Mouse (Mus musculus) forebrain, embryonic 13.5 days (tissue): ENCODE measurements around the gene 4931428L18Rik. TPM values are rescaled to one million over a fixed set of nuclear protein-coding genes. Genes with fewer than 3 reads are reported as not detected.

Source experiments
- ATAC-seq: fragments of 200-750 bp; cut with Nextera tagmentation; 2 replicates; pipeline ENCODE4 v1.8.0; 2017
- H3K27ac ChIP-seq: fragments of 300-500 bp; sonication (generic); 2 replicates; pipeline ENCODE4 v1.5.1; 2015; ENCODE audit warnings: inconsistent platforms, mild to moderate bottlenecking, moderate library complexity
- H3K27me3 ChIP-seq: fragments of 300-500 bp; sonication (generic); 2 replicates; pipeline ENCODE4 v1.6.1; 2015; ENCODE audit warnings: mild to moderate bottlenecking, inconsistent platforms
- H3K36me3 ChIP-seq: fragments of 300-500 bp; sonication (generic); 2 replicates; pipeline ENCODE4 v1.6.1; 2015; ENCODE audit warnings: mild to moderate bottlenecking, inconsistent platforms; ENCODE audit not compliant: poor library complexity, severe bottlenecking
- H3K4me1 ChIP-seq: fragments of 300-500 bp; sonication (generic); 2 replicates; pipeline ENCODE4 v1.6.1; 2015; ENCODE audit warnings: inconsistent platforms
- H3K4me2 ChIP-seq: fragments of 300-500 bp; sonication (generic); 2 replicates; pipeline ENCODE4 v1.6.1; 2015; ENCODE audit warnings: inconsistent platforms, mild to moderate bottlenecking, moderate library complexity
- H3K4me3 ChIP-seq: fragments of 300-500 bp; sonication (generic); 2 replicates; pipeline ENCODE4 v1.5.1; 2015; ENCODE audit warnings: mild to moderate bottlenecking, inconsistent platforms
- H3K9ac ChIP-seq: fragments of 300-500 bp; sonication (generic); 2 replicates; pipeline ENCODE4 v1.6.1; 2015; ENCODE audit warnings: mild to moderate bottlenecking, inconsistent platforms
- H3K9me3 ChIP-seq: fragments of 300-500 bp; sonication (generic); replicated peaks from 2 replicates; pipeline ENCODE4 v1.6.1; 2016; ENCODE audit warnings: inconsistent platforms
- WGBS: fragments of 180-500 bp; shearing (Covaris S2); methylation state at CpG from one replicate; pipeline ENCODE4 v1.1.7; 2015; 5-methylcytosine and 5-hydroxymethylcytosine counted together
- polyA plus RNA-seq: library from polyadenylated mRNA; unstranded; fragments of >200 nt; fragmentation: Nextera tagmentation; extraction: Ambion mirVana; gene quantifications from 2 replicates; pipeline ENCODE4 v1.2.1, GENCODE M21; 2015

Gene 4931428L18Rik
- polyA plus RNA-seq, 1 experiment from 2014 or later = not detected

GRCm38 (mm10) chr1:31072523-31073370, 149.7 kb downstream of the 4931428L18Rik start:
- Histone ChIP-seq H3K36me3 (no peaks in the 10 kb centered on the region), H3K4me2 (no peak overlapping the region), H3K9ac (no peak overlapping the region), H3K27ac (no peak overlapping the region), H3K4me1 (no peaks in the 10 kb centered on the region), H3K27me3 (no peaks in the 10 kb centered on the region), H3K9me3 (no peaks in the 10 kb centered on the region), H3K4me3 (no peak overlapping the region)
- ATAC-seq = no peak
- 84% methylated on average over 6 of the region's 6 CpGs for WGBS

DNA sequence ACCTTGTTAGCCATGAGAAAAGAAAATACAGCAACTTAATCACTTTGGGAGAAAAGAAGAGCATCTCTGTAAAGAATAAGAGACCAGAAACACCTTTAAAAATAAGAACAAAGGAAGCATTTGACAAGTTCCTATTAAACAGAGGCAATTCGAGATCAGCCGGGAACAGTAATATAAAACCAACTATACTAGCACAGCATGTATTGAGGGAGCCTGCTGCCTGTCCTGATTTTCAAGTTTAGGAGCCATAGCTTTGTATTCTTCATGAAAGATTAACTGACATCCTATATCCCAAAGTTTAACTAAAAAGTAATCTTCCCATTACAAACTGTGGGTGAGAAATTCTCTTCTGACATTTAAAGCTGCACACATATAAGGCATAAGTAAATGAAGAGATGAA, 151.3 kb downstream of the 4931428L18Rik start:
- H3K9me3 ChIP-seq = no peaks in the 10 kb centered on the region
- H3K27ac ChIP-seq = no peak overlapping the region
- no peaks in the 10 kb centered on the region for H3K27me3 ChIP-seq
- H3K9ac ChIP-seq = no peak overlapping the region
- H3K4me2 ChIP-seq = no peak overlapping the region
- no peak for ATAC-seq
- WGBS = 87% methylated on average over 2 of the region's 2 CpGs
- H3K36me3 ChIP-seq = no peaks in the 10 kb centered on the region
- H3K4me1 ChIP-seq = no peaks in the 10 kb centered on the region
- H3K4me3 ChIP-seq = no peak overlapping the region

- Histone ChIP-seq H3K27me3 (no peaks in the 10 kb centered on the region), H3K27ac (no peak overlapping the region), H3K4me2 (no peak overlapping the region), H3K4me3 (no peak overlapping the region), H3K9ac (no peak overlapping the region), H3K4me1 (no peaks in the 10 kb centered on the region), H3K9me3 (no peaks in the 10 kb centered on the region), H3K36me3 (no peaks in the 10 kb centered on the region)
- WGBS = 79% methylated on average over 12 of the region's 12 CpGs
- peak; percentile 89; the same call in 1 of the 2 replicates for ATAC-seq
Observed at GRCm38 (mm10) chr1:31064817-31065740, 157.4 kb downstream of the 4931428L18Rik start.

- H3K4me3 ChIP-seq = no peak overlapping the region
- H3K36me3 ChIP-seq = no peaks in the 10 kb centered on the region
- H3K27me3 ChIP-seq = no peaks in the 10 kb centered on the region
- no peak for ATAC-seq
- no peaks in the 10 kb centered on the region for H3K9me3 ChIP-seq
- H3K9ac ChIP-seq = no peak overlapping the region
- WGBS = 81% methylated on average over 4 of the region's 4 CpGs
- H3K27ac ChIP-seq = no peak overlapping the region
- H3K4me1 ChIP-seq = 0 out of 2 replicates have a peak, but pooled peaks cover 3% of the 10 kb centered on the region
- no peak overlapping the region for H3K4me2 ChIP-seq
Observed at GRCm38 (mm10) chr1:31059806-31060205, 162.7 kb downstream of the 4931428L18Rik start.

- no peaks in the 10 kb centered on the region for H3K9me3 ChIP-seq
- no peaks in the 10 kb centered on the region for H3K27me3 ChIP-seq
- peak; percentile 33; the same call in 1 of the 2 replicates for ATAC-seq
- no peak overlapping the region for H3K27ac ChIP-seq
- no peak overlapping the region for H3K4me2 ChIP-seq
- no peak overlapping the region for H3K4me3 ChIP-seq
- no peaks in the 10 kb centered on the region for H3K36me3 ChIP-seq
- H3K9ac ChIP-seq = no peak overlapping the region
- H3K4me1 ChIP-seq = 0 out of 2 replicates have a peak, but pooled peaks cover 3% of the 10 kb centered on the region
- 75% methylated on average over 2 of the region's 2 CpGs for WGBS
Observed at GRCm38 (mm10) chr1:31058861-31059351, 163.6 kb downstream of the 4931428L18Rik start.

- H3K36me3 ChIP-seq = no peaks in the 10 kb centered on the region
- ATAC-seq = no peak
- H3K4me2 ChIP-seq = no peak overlapping the region
- WGBS = 84% methylated on average over 3 of the region's 3 CpGs
- 0 out of 2 replicates have a peak, but pooled peaks cover 3% of the 10 kb centered on the region for H3K4me1 ChIP-seq
- H3K27me3 ChIP-seq = no peaks in the 10 kb centered on the region
- H3K27ac ChIP-seq = no peak overlapping the region
- no peak overlapping the region for H3K4me3 ChIP-seq
- H3K9ac ChIP-seq = no peak overlapping the region
- H3K9me3 ChIP-seq = no peaks in the 10 kb centered on the region
Observed at GRCm38 (mm10) chr1:31058196-31058595, 164.3 kb downstream of the 4931428L18Rik start.

- Histone ChIP-seq H3K27me3 (no peaks in the 10 kb centered on the region), H3K27ac (no peak overlapping the region), H3K9me3 (no peaks in the 10 kb centered on the region), H3K36me3 (no peaks in the 10 kb centered on the region), H3K9ac (no peak overlapping the region), H3K4me1 (no peaks in the 10 kb centered on the region), H3K4me3 (no peak overlapping the region), H3K4me2 (no peak overlapping the region)
- ATAC-seq = 0 out of 2 replicates have a peak, but pooled peaks have one; percentile 21
- WGBS = 73% methylated on average over 5 of the region's 5 CpGs
Observed at GRCm38 (mm10) chr1:31051370-31051921, 171.0 kb downstream of the 4931428L18Rik start.

GRCm38 (mm10) chr1:31049954-31050652, 172.4 kb downstream of the 4931428L18Rik start:
- 92% methylated on average over 5 of the region's 5 CpGs for WGBS
- Histone ChIP-seq H3K4me2 (no peak overlapping the region), H3K9ac (no peak overlapping the region), H3K36me3 (no peaks in the 10 kb centered on the region), H3K4me3 (no peak overlapping the region), H3K27me3 (no peaks in the 10 kb centered on the region), H3K27ac (no peak overlapping the region), H3K4me1 (no peaks in the 10 kb centered on the region), H3K9me3 (no peaks in the 10 kb centered on the region)
- ATAC-seq = no peak

- Histone ChIP-seq H3K4me1 (no peaks in the 10 kb centered on the region), H3K27ac (no peak overlapping the region), H3K27me3 (no peaks in the 10 kb centered on the region), H3K36me3 (no peaks in the 10 kb centered on the region), H3K9ac (no peak overlapping the region), H3K9me3 (no peaks in the 10 kb centered on the region), H3K4me3 (no peak overlapping the region), H3K4me2 (no peak overlapping the region)
- 87% methylated on average over 3 of the region's 3 CpGs for WGBS
- no peak for ATAC-seq
Observed at GRCm38 (mm10) chr1:31043208-31043607, 179.3 kb downstream of the 4931428L18Rik start.

- Histone ChIP-seq H3K27me3 (no peaks in the 10 kb centered on the region), H3K36me3 (no peaks in the 10 kb centered on the region), H3K4me2 (no peak overlapping the region), H3K27ac (no peak overlapping the region), H3K9me3 (no peaks in the 10 kb centered on the region), H3K4me3 (no peak overlapping the region), H3K9ac (no peak overlapping the region), H3K4me1 (no peaks in the 10 kb centered on the region)
- ATAC-seq = no peak
- WGBS = 87% methylated on average over 4 of the region's 4 CpGs
Observed at GRCm38 (mm10) chr1:31042793-31043192, 179.7 kb downstream of the 4931428L18Rik start.

DNA sequence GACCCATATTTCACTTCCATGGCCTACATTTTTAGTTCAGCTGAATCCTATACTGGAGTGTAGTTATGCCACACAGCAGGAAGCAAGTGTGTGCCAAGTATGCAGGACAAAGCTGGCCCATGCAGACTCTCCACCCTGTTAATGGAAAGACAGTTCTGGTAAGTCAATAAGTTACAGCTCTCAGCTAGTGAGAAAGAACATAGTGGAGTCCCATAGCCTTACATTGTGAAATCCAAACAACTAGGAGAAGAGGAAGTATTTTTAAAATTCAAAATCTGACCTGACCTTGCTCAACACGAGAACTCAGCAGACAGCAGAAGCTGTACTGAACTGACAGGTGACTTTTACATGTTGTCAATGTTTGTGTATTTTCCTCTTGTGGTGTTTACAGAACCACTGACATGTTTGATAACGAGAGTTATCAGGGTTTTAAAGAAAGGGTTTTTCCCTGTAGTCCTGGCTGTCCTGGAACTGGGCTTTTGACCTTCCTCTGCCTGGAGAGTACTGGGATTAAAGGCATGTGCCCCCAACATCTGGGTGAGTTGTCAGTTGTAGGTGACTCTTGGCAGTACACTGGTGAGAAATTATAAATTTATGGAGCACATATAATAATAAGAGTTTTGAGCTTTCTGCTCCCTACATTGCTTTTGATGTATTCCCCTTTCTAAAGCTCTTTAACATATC, 188.5 kb downstream of the 4931428L18Rik start:
- no peaks in the 10 kb centered on the region for H3K4me1 ChIP-seq
- H3K27me3 ChIP-seq = no peaks in the 10 kb centered on the region
- H3K9me3 ChIP-seq = no peaks in the 10 kb centered on the region
- no peak overlapping the region for H3K4me3 ChIP-seq
- no peak overlapping the region for H3K4me2 ChIP-seq
- 79% methylated on average over 2 of the region's 2 CpGs for WGBS
- H3K9ac ChIP-seq = no peak overlapping the region
- H3K27ac ChIP-seq = no peak overlapping the region
- H3K36me3 ChIP-seq = no peaks in the 10 kb centered on the region
- no peak for ATAC-seq
